Mouse (Mus musculus): ENCODE results near the gene Eif4b. TPM values are rescaled to one million over a fixed set of nuclear protein-coding genes. Genes with fewer than 3 reads are reported as not detected.
"Not testable (repeated sequence)": the region's sequence is repeated elsewhere in the genome, so short reads cannot be mapped to it uniquely, and the experiment has no call there.

Gene Eif4b
- polyA plus RNA-seq, 1 experiment, result 75.9 TPM

DNA sequence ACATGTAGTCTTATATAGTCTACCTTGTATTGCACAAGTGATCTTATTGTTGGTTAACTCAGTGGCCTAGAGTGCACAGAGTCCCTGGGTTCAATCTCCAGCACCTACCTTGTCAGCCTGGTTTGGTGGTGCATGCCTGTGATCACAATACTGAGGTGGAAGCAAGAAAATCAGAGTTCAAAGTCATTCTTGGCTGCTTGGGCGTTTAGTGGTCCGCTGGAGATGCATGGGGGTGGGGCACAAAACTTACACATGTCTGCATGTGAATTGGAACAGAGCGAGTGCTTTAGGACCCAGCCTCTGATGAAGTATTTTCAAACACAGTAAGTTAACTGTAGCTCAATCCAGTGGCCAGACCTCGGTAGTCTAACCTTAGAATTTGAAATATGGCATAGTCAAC is 5.6 kb downstream of the Eif4b start:
- no peak overlapping the region for H3K27ac ChIP-seq (ENCODE audit: control insufficient read depth, insufficient read depth, low read depth, low read length)
- H3K36me3 ChIP-seq (ENCODE audit: control insufficient read depth, insufficient read depth, low read length), result peaks cover 3% of the 10 kb centered on the region; the same call in 1 of the 2 replicates
- no peak for TF ChIP-seq POLR2A (IDR thresholded peaks at IDR 0.05; ENCODE audit: control insufficient read depth, low read depth, low read length)
- no peak for TF ChIP-seq CTCF (IDR thresholded peaks at IDR 0.05; ENCODE audit: control insufficient read depth, insufficient read depth, insufficient replicate concordance, low read depth, low read length)
- no peaks in the 10 kb centered on the region for H3K27me3 ChIP-seq (ENCODE audit: control insufficient read depth, insufficient read depth, low read length)
- no peak overlapping the region for H3K4me3 ChIP-seq (ENCODE audit: control insufficient read depth, low read depth, low read length)
- peaks cover 5% of the 10 kb centered on the region for H3K4me1 ChIP-seq (ENCODE audit: control insufficient read depth, insufficient read depth, low read length)

GRCm38 (mm10) chr15:102079924-102080323 is 6.4 kb downstream of the Eif4b start:
- H3K4me1 ChIP-seq (ENCODE audit: control insufficient read depth, insufficient read depth, low read length); H3K36me3 ChIP-seq (ENCODE audit: control insufficient read depth, insufficient read depth, low read length); H3K4me3 ChIP-seq (ENCODE audit: control insufficient read depth, low read depth, low read length): not testable (repeated sequence)

DNA sequence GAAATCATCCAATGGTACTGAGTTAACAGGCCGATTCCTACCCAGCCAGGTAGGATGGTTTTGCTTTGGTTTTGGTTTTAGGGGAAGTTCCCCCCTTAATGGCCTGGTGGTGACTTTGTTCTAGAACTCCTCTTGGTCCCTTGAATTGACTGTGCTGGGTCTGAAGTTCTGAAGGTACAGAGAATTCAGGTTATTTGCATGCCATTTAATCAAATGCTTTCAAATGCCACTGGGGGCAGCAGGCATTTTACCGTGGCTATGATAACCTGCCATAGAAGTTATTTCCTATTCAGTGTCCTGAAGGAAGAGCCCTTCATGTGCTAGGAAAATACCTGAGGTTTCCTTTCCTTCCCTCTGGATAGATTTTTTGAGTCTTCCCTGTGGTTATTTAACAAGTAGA is 6.9 kb downstream of the Eif4b start:
- H3K27ac ChIP-seq (ENCODE audit: control insufficient read depth, insufficient read depth, low read depth, low read length), result no peak overlapping the region
- no peaks in the 10 kb centered on the region for H3K4me1 ChIP-seq (ENCODE audit: control insufficient read depth, insufficient read depth, low read length)
- no peak for TF ChIP-seq POLR2A (IDR thresholded peaks at IDR 0.05; ENCODE audit: control insufficient read depth, low read depth, low read length)
- TF ChIP-seq CTCF (IDR thresholded peaks at IDR 0.05; ENCODE audit: control insufficient read depth, insufficient read depth, insufficient replicate concordance, low read depth, low read length), result no peak
- peaks cover 5% of the 10 kb centered on the region; the same call in 1 of the 2 replicates for H3K36me3 ChIP-seq (ENCODE audit: control insufficient read depth, insufficient read depth, low read length)
- no peaks in the 10 kb centered on the region for H3K27me3 ChIP-seq (ENCODE audit: control insufficient read depth, insufficient read depth, low read length)
- no peak overlapping the region for H3K4me3 ChIP-seq (ENCODE audit: control insufficient read depth, low read depth, low read length)

More at GRCm38 (mm10) chr15:102079924-102080323, 6.4 kb downstream of the Eif4b start:
- H3K27ac ChIP-seq (ENCODE audit: control insufficient read depth, insufficient read depth, low read depth, low read length); H3K27me3 ChIP-seq (ENCODE audit: control insufficient read depth, insufficient read depth, low read length): not testable (repeated sequence)

GRCm38 (mm10) chr15:102082148-102082547 is 8.6 kb downstream of the Eif4b start:
- Histone ChIP-seq H3K27me3 (ENCODE audit: control insufficient read depth, insufficient read depth, low read length) (no peaks in the 10 kb centered on the region), H3K4me1 (ENCODE audit: control insufficient read depth, insufficient read depth, low read length) (no peaks in the 10 kb centered on the region), H3K4me3 (ENCODE audit: control insufficient read depth, low read depth, low read length) (no peak overlapping the region), H3K27ac (ENCODE audit: control insufficient read depth, insufficient read depth, low read depth, low read length) (no peak overlapping the region), H3K36me3 (ENCODE audit: control insufficient read depth, insufficient read depth, low read length) (peaks cover 7% of the 10 kb centered on the region; the same call in 1 of the 2 replicates)
- TF ChIP-seq POLR2A (IDR thresholded peaks at IDR 0.05; ENCODE audit: control insufficient read depth, low read depth, low read length), result no peak
- TF ChIP-seq CTCF (IDR thresholded peaks at IDR 0.05; ENCODE audit: control insufficient read depth, insufficient read depth, insufficient replicate concordance, low read depth, low read length), result no peak

DNA sequence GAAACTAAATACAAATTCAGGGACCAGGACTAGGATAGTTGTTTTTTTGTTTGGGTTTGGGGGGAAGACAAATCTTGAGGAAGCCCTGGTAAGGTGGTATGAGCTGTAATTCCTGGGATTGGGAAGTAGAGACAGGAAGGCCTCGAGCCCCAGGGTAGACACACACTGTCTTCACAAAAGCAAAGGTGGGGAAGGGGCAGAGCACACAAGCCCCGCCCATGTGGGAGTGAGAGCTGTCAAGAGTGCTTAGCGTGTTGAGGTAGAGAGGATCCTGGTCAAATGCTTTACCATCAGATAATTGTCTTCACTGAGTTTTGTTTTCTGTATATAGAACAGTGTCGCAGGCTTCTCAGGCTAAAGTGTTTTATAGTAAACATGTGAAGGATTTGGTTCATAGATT is 9.5 kb downstream of the Eif4b start:
- TF ChIP-seq POLR2A (IDR thresholded peaks at IDR 0.05; ENCODE audit: control insufficient read depth, low read depth, low read length) (no peak), CTCF (IDR thresholded peaks at IDR 0.05; ENCODE audit: control insufficient read depth, insufficient read depth, insufficient replicate concordance, low read depth, low read length) (no peak)
- no peaks in the 10 kb centered on the region for H3K4me1 ChIP-seq (ENCODE audit: control insufficient read depth, insufficient read depth, low read length)
- H3K27ac ChIP-seq (ENCODE audit: control insufficient read depth, insufficient read depth, low read depth, low read length), result no peak overlapping the region
- H3K27me3 ChIP-seq (ENCODE audit: control insufficient read depth, insufficient read depth, low read length), result no peaks in the 10 kb centered on the region
- H3K4me3 ChIP-seq (ENCODE audit: control insufficient read depth, low read depth, low read length), result no peak overlapping the region
- peaks cover 7% of the 10 kb centered on the region for H3K36me3 ChIP-seq (ENCODE audit: control insufficient read depth, insufficient read depth, low read length)

- Histone ChIP-seq H3K4me3 (ENCODE audit: control insufficient read depth, low read depth, low read length) (no peak overlapping the region), H3K27me3 (ENCODE audit: control insufficient read depth, insufficient read depth, low read length) (no peaks in the 10 kb centered on the region), H3K27ac (ENCODE audit: control insufficient read depth, insufficient read depth, low read depth, low read length) (no peak overlapping the region), H3K4me1 (ENCODE audit: control insufficient read depth, insufficient read depth, low read length) (no peaks in the 10 kb centered on the region), H3K36me3 (ENCODE audit: control insufficient read depth, insufficient read depth, low read length) (peaks cover 7% of the 10 kb centered on the region)
- no peak for TF ChIP-seq CTCF (IDR thresholded peaks at IDR 0.05; ENCODE audit: control insufficient read depth, insufficient read depth, insufficient replicate concordance, low read depth, low read length)
- no peak for TF ChIP-seq POLR2A (IDR thresholded peaks at IDR 0.05; ENCODE audit: control insufficient read depth, low read depth, low read length)
These were observed 16.5 kb downstream of the Eif4b start for GRCm38 (mm10) chr15:102089914-102090585.

DNA sequence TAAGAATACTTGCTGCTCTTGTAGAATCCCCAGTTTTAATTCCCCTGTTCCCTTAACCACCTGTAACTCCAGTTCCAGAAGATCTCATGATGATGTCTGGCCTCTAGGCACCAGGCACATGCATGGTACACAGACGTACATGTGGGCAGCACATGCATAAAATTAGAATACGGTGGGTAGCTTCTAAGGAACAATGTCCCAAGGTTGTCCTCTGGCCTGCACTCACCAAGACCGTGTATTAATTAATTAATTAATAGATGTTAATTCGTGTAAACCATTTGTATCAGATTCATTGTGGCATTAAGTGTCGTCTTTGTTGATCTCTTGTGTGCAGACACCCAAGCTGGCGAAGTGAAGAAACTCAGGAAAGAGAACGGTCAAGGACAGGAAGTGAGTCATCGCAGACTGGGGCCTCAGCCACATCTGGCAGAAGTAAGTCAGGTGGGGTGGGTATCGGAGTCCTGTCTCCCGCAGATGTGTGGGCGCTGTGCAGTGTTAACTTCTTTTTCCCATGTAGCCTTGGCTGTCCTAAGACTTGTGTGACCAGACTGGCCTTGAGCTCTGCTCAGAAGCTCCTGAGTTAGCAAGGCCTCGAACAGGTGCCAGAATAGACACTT is 17.6 kb downstream of the Eif4b start:
- Histone ChIP-seq H3K36me3 (ENCODE audit: control insufficient read depth, insufficient read depth, low read length) (peaks cover 7% of the 10 kb centered on the region), H3K4me1 (ENCODE audit: control insufficient read depth, insufficient read depth, low read length) (no peaks in the 10 kb centered on the region), H3K27me3 (ENCODE audit: control insufficient read depth, insufficient read depth, low read length) (no peaks in the 10 kb centered on the region), H3K27ac (ENCODE audit: control insufficient read depth, insufficient read depth, low read depth, low read length) (no peak overlapping the region), H3K4me3 (ENCODE audit: control insufficient read depth, low read depth, low read length) (no peak overlapping the region)
- no peak for TF ChIP-seq CTCF (IDR thresholded peaks at IDR 0.05; ENCODE audit: control insufficient read depth, insufficient read depth, insufficient replicate concordance, low read depth, low read length)
- no peak for TF ChIP-seq POLR2A (IDR thresholded peaks at IDR 0.05; ENCODE audit: control insufficient read depth, low read depth, low read length)

Data from testis, adult 2 months (tissue).